Mouse (Mus musculus): ENCODE results near the gene Robo2.
"Not testable (repeated sequence)": the region's sequence is repeated elsewhere in the genome, so short reads cannot be mapped to it uniquely, and the experiment has no call there.

The Robo2 gene

GRCm38 (mm10) chr16:74216879-74217415 lies 194.7 kb downstream of the Robo2 start:
- in situ Hi-C loops (cut with MboI, MseI) = no loop called here

- in situ Hi-C loops (cut with MboI, MseI) = no loop called here
These were observed 195.8 kb downstream of the Robo2 start for GRCm38 (mm10) chr16:74215791-74216190.

GRCm38 (mm10) chr16:74200705-74201104 lies 210.9 kb downstream of the Robo2 start:
- in situ Hi-C loops (cut with MboI, MseI) = no loop called here

GRCm38 (mm10) chr16:74200024-74200703 lies 211.5 kb downstream of the Robo2 start:
- in situ Hi-C loops (cut with MboI, MseI) = no loop called here

GRCm38 (mm10) chr16:74192979-74193554 lies 218.6 kb downstream of the Robo2 start:
- in situ Hi-C loops (cut with MboI, MseI) = loop anchor here (10.0 kb wide), 1 partner anchor 78 kb away; no protein-coding TSS in a partner anchor

- in situ Hi-C loops (cut with MboI, MseI) = loop anchor here (10.0 kb wide), 1 partner anchor 77 kb away; no protein-coding TSS in a partner anchor
These were observed 220.0 kb downstream of the Robo2 start for GRCm38 (mm10) chr16:74191621-74192020.

- in situ Hi-C loops (cut with MboI, MseI) = no loop called here
These were observed 229.0 kb downstream of the Robo2 start for GRCm38 (mm10) chr16:74182509-74183113.

GRCm38 (mm10) chr16:74172673-74173072 lies 239.0 kb downstream of the Robo2 start:
- in situ Hi-C loops (cut with MboI, MseI) = no loop called here

GRCm38 (mm10) chr16:74169642-74170041 lies 242.0 kb downstream of the Robo2 start:
- in situ Hi-C loops (cut with MboI, MseI) = no loop called here

GRCm38 (mm10) chr16:74169121-74169520 lies 242.5 kb downstream of the Robo2 start:
- in situ Hi-C loops (cut with MboI, MseI) = no loop called here

- in situ Hi-C loops (cut with MboI, MseI) = no loop called here
These were observed 243.8 kb downstream of the Robo2 start for GRCm38 (mm10) chr16:74167832-74168231.

- in situ Hi-C loops (cut with MboI, MseI) = no loop called here
These were observed 249.6 kb downstream of the Robo2 start for GRCm38 (mm10) chr16:74162041-74162440.

GRCm38 (mm10) chr16:74159189-74159588 lies 252.4 kb downstream of the Robo2 start:
- in situ Hi-C loops (cut with MboI, MseI) = no loop called here

- in situ Hi-C loops (cut with MboI, MseI) = no loop called here
These were observed 275.4 kb downstream of the Robo2 start for GRCm38 (mm10) chr16:74136181-74136580.

- in situ Hi-C loops (cut with MboI, MseI) = no loop called here
These were observed 278.8 kb downstream of the Robo2 start for GRCm38 (mm10) chr16:74132833-74133232.

GRCm38 (mm10) chr16:74131370-74131769 lies 280.3 kb downstream of the Robo2 start:
- in situ Hi-C loops (cut with MboI, MseI) = no loop called here

- in situ Hi-C loops (cut with MboI, MseI) = no loop called here
These were observed 283.1 kb downstream of the Robo2 start for GRCm38 (mm10) chr16:74128443-74128983.

GRCm38 (mm10) chr16:74113155-74113554 lies 298.5 kb downstream of the Robo2 start:
- in situ Hi-C loops (cut with MboI, MseI) = loop anchor here (10.0 kb wide), 1 partner anchor 82 kb away; no protein-coding TSS in a partner anchor

GRCm38 (mm10) chr16:74111101-74111500 lies 300.5 kb downstream of the Robo2 start:
- in situ Hi-C loops (cut with MboI, MseI) = loop anchor here (10.0 kb wide), 1 partner anchor 84 kb away; no protein-coding TSS in a partner anchor

- in situ Hi-C loops (cut with MboI, MseI) = not testable (repeated sequence)
These were observed 307.2 kb downstream of the Robo2 start for GRCm38 (mm10) chr16:74104449-74104848.

- in situ Hi-C loops (cut with MboI, MseI) = no loop called here
These were observed 318.4 kb downstream of the Robo2 start for GRCm38 (mm10) chr16:74092997-74093801.

Measured in regulatory T cell (primary cell).